Mouse (Mus musculus): Measurements from ENCODE around the gene Mertk. TPM values are rescaled to one million over a fixed set of nuclear protein-coding genes. Genes with fewer than 3 reads are reported as not detected.

Gene Mertk
- polyA plus RNA-seq, 1 experiment from 2014 or later, result 3.0 TPM

- Histone ChIP-seq H3K36me3 (ENCODE audit: control insufficient read depth, insufficient read depth, low read length) (no peaks in the 10 kb centered on the region), H3K4me3 (ENCODE audit: low read depth, low read length) (no peak overlapping the region), H3K4me2 (no peak overlapping the region), H3K9me3 (ENCODE audit: control insufficient read depth, low read length) (no peaks in the 10 kb centered on the region), H3K4me1 (ENCODE audit: control insufficient read depth, insufficient read depth, low read length) (no peaks in the 10 kb centered on the region), H3K27ac (ENCODE audit: low read depth, low read length) (no peak overlapping the region), H3K27me3 (ENCODE audit: control insufficient read depth, insufficient read depth, low read length) (no peaks in the 10 kb centered on the region), H3K9ac (ENCODE audit: low read length) (no peak overlapping the region)
- WGBS, result 89% methylated on average over 6 of the region's 6 CpGs
- ATAC-seq (ENCODE audit: low FRiP score) (no peak), DNase-seq (ENCODE audit: low spot score, missing footprints) (no peak)
Observed at GRCm38 (mm10) chr2:128770557-128770956, 71.8 kb downstream of the Mertk start.

GRCm38 (mm10) chr2:128771048-128771447 is 72.3 kb downstream of the Mertk start:
- Histone ChIP-seq H3K36me3 (ENCODE audit: control insufficient read depth, insufficient read depth, low read length) (no peaks in the 10 kb centered on the region), H3K4me1 (ENCODE audit: control insufficient read depth, insufficient read depth, low read length) (no peaks in the 10 kb centered on the region)

GRCm38 (mm10) chr2:128771750-128772338 is 73.1 kb downstream of the Mertk start:
- WGBS, result 92% methylated on average over 7 of the region's 7 CpGs
- Histone ChIP-seq H3K27me3 (ENCODE audit: control insufficient read depth, insufficient read depth, low read length) (no peaks in the 10 kb centered on the region), H3K36me3 (ENCODE audit: control insufficient read depth, insufficient read depth, low read length) (no peaks in the 10 kb centered on the region), H3K27ac (ENCODE audit: low read depth, low read length) (no peak overlapping the region), H3K9me3 (ENCODE audit: control insufficient read depth, low read length) (no peaks in the 10 kb centered on the region), H3K4me3 (ENCODE audit: low read depth, low read length) (no peak overlapping the region), H3K4me2 (no peak overlapping the region), H3K4me1 (ENCODE audit: control insufficient read depth, insufficient read depth, low read length) (no peaks in the 10 kb centered on the region), H3K9ac (ENCODE audit: low read length) (no peak overlapping the region)
- DNase-seq (ENCODE audit: low spot score, missing footprints) (no peak), ATAC-seq (ENCODE audit: low FRiP score) (no peak)

More at GRCm38 (mm10) chr2:128771048-128771447, 72.3 kb downstream of the Mertk start:
- no peak overlapping the region for H3K4me2 ChIP-seq
- H3K27me3 ChIP-seq (ENCODE audit: control insufficient read depth, insufficient read depth, low read length), result no peaks in the 10 kb centered on the region
- 89% methylated on average over 4 of the region's 4 CpGs for WGBS
- H3K4me3 ChIP-seq (ENCODE audit: low read depth, low read length), result no peak overlapping the region
- no peak overlapping the region for H3K27ac ChIP-seq (ENCODE audit: low read depth, low read length)
- H3K9ac ChIP-seq (ENCODE audit: low read length), result no peak overlapping the region
- ATAC-seq (ENCODE audit: low FRiP score), result no peak
- DNase-seq (ENCODE audit: low spot score, missing footprints), result no peak
- no peaks in the 10 kb centered on the region for H3K9me3 ChIP-seq (ENCODE audit: control insufficient read depth, low read length)

GRCm38 (mm10) chr2:128782231-128782630 is 83.5 kb downstream of the Mertk start:
- no peaks in the 10 kb centered on the region for H3K36me3 ChIP-seq (ENCODE audit: control insufficient read depth, insufficient read depth, low read length)
- ATAC-seq (ENCODE audit: low FRiP score), result no peak
- H3K27me3 ChIP-seq (ENCODE audit: control insufficient read depth, insufficient read depth, low read length), result no peaks in the 10 kb centered on the region
- H3K4me3 ChIP-seq (ENCODE audit: low read depth, low read length), result no peak overlapping the region
- H3K9ac ChIP-seq (ENCODE audit: low read length), result no peak overlapping the region
- no peak overlapping the region for H3K27ac ChIP-seq (ENCODE audit: low read depth, low read length)
- peaks cover 5% of the 10 kb centered on the region for H3K4me1 ChIP-seq (ENCODE audit: control insufficient read depth, insufficient read depth, low read length)
- H3K9me3 ChIP-seq (ENCODE audit: control insufficient read depth, low read length), result no peaks in the 10 kb centered on the region
- 92% methylated on average over 5 of the region's 5 CpGs for WGBS
- DNase-seq (ENCODE audit: low spot score, missing footprints), result no peak
- no peak overlapping the region for H3K4me2 ChIP-seq

DNA sequence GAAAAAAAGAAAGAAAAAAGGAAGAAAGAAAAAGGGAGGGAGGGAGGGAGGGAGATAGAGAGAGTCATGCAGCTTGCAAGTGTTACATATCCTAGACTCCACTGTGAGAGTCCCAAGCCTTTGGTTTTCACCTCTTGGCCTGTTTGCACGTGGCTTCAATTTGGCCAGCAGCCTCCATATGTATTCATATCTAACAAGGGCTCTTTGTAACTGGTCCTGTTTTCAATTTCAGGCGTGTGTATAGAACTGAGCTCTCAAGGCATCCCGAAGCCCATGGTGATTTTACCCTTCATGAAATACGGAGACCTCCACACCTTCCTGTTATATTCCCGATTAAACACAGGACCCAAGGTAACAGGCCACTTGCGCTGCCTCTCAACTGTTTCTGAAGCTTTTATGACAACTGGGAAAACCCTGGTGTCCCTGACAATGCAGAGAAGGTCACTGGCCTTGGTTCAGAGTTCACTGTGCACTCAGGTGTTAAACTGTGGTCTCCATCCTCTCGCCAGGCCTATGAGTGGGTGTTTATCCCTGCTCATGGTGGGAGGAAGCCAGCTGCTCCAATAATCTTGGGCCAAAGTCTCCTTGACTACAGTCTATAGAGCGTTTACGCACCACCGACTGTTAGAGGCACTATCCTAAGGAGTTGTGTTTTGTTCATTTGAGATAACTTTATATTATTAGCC is 85.0 kb downstream of the Mertk start:
- no peak overlapping the region for H3K27ac ChIP-seq (ENCODE audit: low read depth, low read length)
- H3K9ac ChIP-seq (ENCODE audit: low read length), result no peak overlapping the region
- ATAC-seq (ENCODE audit: low FRiP score), result no peak
- H3K27me3 ChIP-seq (ENCODE audit: control insufficient read depth, insufficient read depth, low read length), result no peaks in the 10 kb centered on the region
- 84% methylated on average over 10 of the region's 10 CpGs for WGBS
- DNase-seq (ENCODE audit: low spot score, missing footprints), result no peak
- H3K36me3 ChIP-seq (ENCODE audit: control insufficient read depth, insufficient read depth, low read length), result no peaks in the 10 kb centered on the region
- H3K4me2 ChIP-seq, result no peak overlapping the region
- peaks cover 5% of the 10 kb centered on the region for H3K4me1 ChIP-seq (ENCODE audit: control insufficient read depth, insufficient read depth, low read length)
- no peak overlapping the region for H3K4me3 ChIP-seq (ENCODE audit: low read depth, low read length)
- H3K9me3 ChIP-seq (ENCODE audit: control insufficient read depth, low read length), result no peaks in the 10 kb centered on the region

GRCm38 (mm10) chr2:128784814-128785213 is 86.1 kb downstream of the Mertk start:
- ATAC-seq (ENCODE audit: low FRiP score) (no peak), DNase-seq (ENCODE audit: low spot score, missing footprints) (no peak)
- no peak overlapping the region for H3K4me3 ChIP-seq (ENCODE audit: low read depth, low read length)
- no peak overlapping the region for H3K27ac ChIP-seq (ENCODE audit: low read depth, low read length)
- no peak overlapping the region for H3K9ac ChIP-seq (ENCODE audit: low read length)
- no peak overlapping the region for H3K4me2 ChIP-seq
- no peaks in the 10 kb centered on the region for H3K9me3 ChIP-seq (ENCODE audit: control insufficient read depth, low read length)
- H3K27me3 ChIP-seq (ENCODE audit: control insufficient read depth, insufficient read depth, low read length), result no peaks in the 10 kb centered on the region
- 95% methylated on average over 7 of the region's 7 CpGs for WGBS
- no peaks in the 10 kb centered on the region for H3K36me3 ChIP-seq (ENCODE audit: control insufficient read depth, insufficient read depth, low read length)
- H3K4me1 ChIP-seq (ENCODE audit: control insufficient read depth, insufficient read depth, low read length), result peaks cover 5% of the 10 kb centered on the region

- ATAC-seq (ENCODE audit: low FRiP score), result 0 out of 2 replicates have a peak, but pooled peaks have one; percentile 30
- 35% methylated on average over 5 of the region's 5 CpGs for WGBS
- Histone ChIP-seq H3K4me2 (no peak overlapping the region), H3K9ac (ENCODE audit: low read length) (no peak overlapping the region), H3K4me1 (ENCODE audit: control insufficient read depth, insufficient read depth, low read length) (peaks cover 5% of the 10 kb centered on the region), H3K27ac (ENCODE audit: low read depth, low read length) (peak overlapping the region; percentile 25; the same call in 1 of the 2 replicates), H3K36me3 (ENCODE audit: control insufficient read depth, insufficient read depth, low read length) (no peaks in the 10 kb centered on the region), H3K9me3 (ENCODE audit: control insufficient read depth, low read length) (no peaks in the 10 kb centered on the region), H3K4me3 (ENCODE audit: low read depth, low read length) (no peak overlapping the region), H3K27me3 (ENCODE audit: control insufficient read depth, insufficient read depth, low read length) (no peaks in the 10 kb centered on the region)
- no peak for DNase-seq (ENCODE audit: low spot score, missing footprints)
Observed at GRCm38 (mm10) chr2:128786341-128786740, 87.6 kb downstream of the Mertk start.

- Histone ChIP-seq H3K27ac (ENCODE audit: low read depth, low read length) (no peak overlapping the region), H3K36me3 (ENCODE audit: control insufficient read depth, insufficient read depth, low read length) (no peaks in the 10 kb centered on the region), H3K27me3 (ENCODE audit: control insufficient read depth, insufficient read depth, low read length) (no peaks in the 10 kb centered on the region), H3K4me2 (no peak overlapping the region), H3K4me3 (ENCODE audit: low read depth, low read length) (no peak overlapping the region), H3K4me1 (ENCODE audit: control insufficient read depth, insufficient read depth, low read length) (peaks cover 5% of the 10 kb centered on the region), H3K9ac (ENCODE audit: low read length) (no peak overlapping the region), H3K9me3 (ENCODE audit: control insufficient read depth, low read length) (no peaks in the 10 kb centered on the region)
- DNase-seq (ENCODE audit: low spot score, missing footprints) (no peak), ATAC-seq (ENCODE audit: low FRiP score) (0 out of 2 replicates have a peak, but pooled peaks have one; percentile 19)
- WGBS, result 64% methylated on average over 1 of the region's 1 CpGs
Observed at GRCm38 (mm10) chr2:128786795-128787194, 88.0 kb downstream of the Mertk start.

DNA sequence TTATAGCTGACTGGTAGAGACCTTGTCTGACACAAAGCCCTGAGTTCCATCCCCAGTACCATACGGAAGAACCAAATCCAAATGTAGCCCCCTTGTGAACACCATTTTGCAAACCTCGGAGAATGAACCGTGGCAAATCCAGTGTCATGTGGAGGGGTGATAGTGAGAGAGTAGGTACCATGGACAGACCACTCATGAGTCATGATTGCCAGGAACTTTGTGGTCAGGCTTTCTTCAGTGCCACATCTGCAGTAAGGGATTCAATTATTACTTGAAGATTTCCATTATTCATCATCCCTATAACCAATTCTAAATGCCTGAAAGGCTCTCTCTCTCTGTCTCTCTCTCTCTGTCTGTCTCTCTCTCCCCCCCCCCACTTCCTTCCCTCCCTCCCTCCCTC is 89.0 kb downstream of the Mertk start:
- peaks cover 5% of the 10 kb centered on the region for H3K4me1 ChIP-seq (ENCODE audit: control insufficient read depth, insufficient read depth, low read length)
- WGBS, result 90% methylated on average over 3 of the region's 3 CpGs
- H3K4me2 ChIP-seq, result no peak overlapping the region
- H3K4me3 ChIP-seq (ENCODE audit: low read depth, low read length), result no peak overlapping the region
- H3K9me3 ChIP-seq (ENCODE audit: control insufficient read depth, low read length), result no peaks in the 10 kb centered on the region
- no peak overlapping the region for H3K27ac ChIP-seq (ENCODE audit: low read depth, low read length)
- no peaks in the 10 kb centered on the region for H3K27me3 ChIP-seq (ENCODE audit: control insufficient read depth, insufficient read depth, low read length)
- no peak overlapping the region for H3K9ac ChIP-seq (ENCODE audit: low read length)
- H3K36me3 ChIP-seq (ENCODE audit: control insufficient read depth, insufficient read depth, low read length), result no peaks in the 10 kb centered on the region
- no peak for DNase-seq (ENCODE audit: low spot score, missing footprints)
- no peak for ATAC-seq (ENCODE audit: low FRiP score)

Measured in midbrain, embryonic 11.5 days (tissue).